Mouse (Mus musculus): ENCODE results near the gene Srd5a3.

- TF ChIP-seq CTCF (IDR thresholded peaks at IDR 0.05; ENCODE audit: low read depth): no peak
- no peak for TF ChIP-seq EP300 (IDR thresholded peaks at IDR 0.05; ENCODE audit: low read depth)
These were observed 3.8 kb upstream of the Srd5a3 start for GRCm38 (mm10) chr5:76136271-76136670.

Data from liver, postnatal 0 days (tissue).